Mouse (Mus musculus) ovary, postnatal 10 days (tissue): Measurements from ENCODE around the gene Myo9a.
"Not testable (repeated sequence)": the region's sequence is repeated elsewhere in the genome, so short reads cannot be mapped to it uniquely, and the experiment has no call there.

Source experiments
- DNase-seq: peaks from one replicate; pipeline ENCODE4 v3.0.0; 2022; ENCODE audit warnings: low spot score

The Myo9a gene

DNA sequence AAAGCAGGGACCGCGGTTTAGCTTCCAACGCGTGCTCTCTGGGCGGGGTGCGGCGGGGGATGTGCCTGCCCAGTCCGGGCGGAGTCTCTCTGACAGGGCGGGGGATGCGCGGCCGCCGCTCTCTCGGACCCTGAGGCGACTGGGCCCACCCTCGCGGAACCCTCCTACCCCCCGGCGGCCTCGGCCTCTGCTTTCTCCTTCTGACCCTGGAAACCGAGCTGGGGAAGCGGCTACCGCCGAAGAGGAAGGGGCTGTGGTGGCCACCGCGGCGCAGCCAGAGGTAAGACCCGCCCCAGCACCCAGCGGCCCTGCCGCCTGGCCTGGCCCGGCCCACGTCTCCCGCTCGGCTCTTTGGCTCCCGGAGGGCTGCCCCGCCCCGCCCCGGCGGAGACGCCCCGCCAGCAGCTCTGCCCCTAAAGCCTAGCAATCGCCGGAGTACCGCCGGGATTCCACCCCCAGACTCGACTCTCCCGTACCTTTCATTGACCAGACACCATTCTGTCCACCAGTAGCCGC, 428 bp downstream of the Myo9a start:
- DNase-seq, result peak; percentile 91

DNA sequence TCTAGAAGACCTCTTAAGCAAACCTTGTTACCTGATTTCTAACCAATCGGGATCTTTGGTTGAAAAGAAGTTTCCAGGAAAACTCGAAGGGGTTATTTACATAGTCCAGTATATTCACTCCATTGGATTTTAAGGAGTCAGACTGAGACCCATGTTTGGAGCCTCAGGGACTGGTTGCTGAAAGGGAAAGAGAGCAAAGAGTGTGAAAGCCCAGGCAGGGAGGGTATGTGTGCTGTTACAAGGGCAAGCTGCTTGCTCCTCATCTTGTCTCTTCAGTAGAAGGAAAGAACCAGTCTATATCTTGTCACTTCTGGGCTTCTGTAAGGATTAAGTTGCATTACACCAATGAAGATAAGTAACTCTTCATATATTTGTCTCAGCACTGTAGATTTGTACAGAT, 1.3 kb downstream of the Myo9a start:
- DNase-seq, result no peak

DNA sequence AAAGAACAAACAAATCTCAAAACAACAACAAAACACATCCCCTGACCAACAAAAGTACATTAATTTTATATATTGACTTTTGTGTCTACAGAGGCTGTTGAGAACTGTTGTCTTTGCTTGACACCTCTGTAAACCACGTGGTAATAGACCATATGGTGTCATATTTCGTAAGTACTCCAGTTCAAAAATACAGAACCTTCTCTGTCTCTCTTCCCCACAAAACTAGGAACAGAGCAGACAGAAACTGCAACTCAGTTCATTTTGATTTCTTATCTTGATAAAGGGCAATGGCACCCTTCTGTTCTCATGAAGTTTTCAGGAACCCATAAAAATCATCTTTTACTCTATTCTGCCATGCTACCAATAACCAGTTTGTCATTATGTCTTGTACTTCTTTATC, 4.5 kb downstream of the Myo9a start:
- DNase-seq, result no peak

DNA sequence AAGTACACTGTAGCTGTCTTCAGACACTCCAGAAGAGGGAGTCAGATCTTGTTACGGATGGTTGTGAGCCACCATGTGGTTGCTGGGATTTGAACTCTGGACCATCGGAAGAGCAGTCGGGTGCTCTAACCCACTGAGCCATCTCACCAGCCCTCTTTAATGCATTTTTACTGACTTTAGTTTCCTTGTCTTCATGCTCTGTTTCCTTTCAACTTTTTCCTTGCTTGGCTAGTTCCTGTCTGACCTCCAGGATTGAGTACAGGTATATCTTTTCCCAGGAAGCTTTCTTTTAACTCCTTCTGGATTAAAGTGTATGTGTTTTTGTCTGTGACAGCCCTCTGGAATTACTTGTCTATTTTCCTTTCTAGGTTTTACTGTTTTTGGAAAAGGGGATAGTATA, 6.3 kb downstream of the Myo9a start:
- DNase-seq, result not testable (repeated sequence)

DNA sequence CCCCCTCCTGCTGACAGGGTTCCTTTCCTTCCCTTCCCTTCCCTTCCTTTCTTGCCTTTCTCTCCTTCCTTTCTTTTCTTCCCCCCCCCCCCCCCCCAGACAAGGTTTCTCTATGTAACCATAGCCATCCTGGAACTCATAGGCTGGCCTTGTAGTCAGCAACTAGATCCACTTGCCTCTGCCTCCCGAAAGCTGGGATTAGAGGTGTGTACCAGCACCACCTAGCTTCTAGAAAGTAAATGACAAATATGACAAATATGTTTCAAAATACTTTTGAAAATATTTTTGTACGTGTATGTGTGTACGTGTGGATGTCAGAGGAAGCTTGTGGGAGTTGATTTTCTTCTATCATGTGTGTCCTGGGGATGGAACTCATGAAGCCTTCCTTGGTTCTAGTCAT, 9.8 kb downstream of the Myo9a start:
- DNase-seq, result no peak

GRCm38 (mm10) chr9:59766966-59767461, 16.3 kb downstream of the Myo9a start:
- DNase-seq, result not testable (repeated sequence)

DNA sequence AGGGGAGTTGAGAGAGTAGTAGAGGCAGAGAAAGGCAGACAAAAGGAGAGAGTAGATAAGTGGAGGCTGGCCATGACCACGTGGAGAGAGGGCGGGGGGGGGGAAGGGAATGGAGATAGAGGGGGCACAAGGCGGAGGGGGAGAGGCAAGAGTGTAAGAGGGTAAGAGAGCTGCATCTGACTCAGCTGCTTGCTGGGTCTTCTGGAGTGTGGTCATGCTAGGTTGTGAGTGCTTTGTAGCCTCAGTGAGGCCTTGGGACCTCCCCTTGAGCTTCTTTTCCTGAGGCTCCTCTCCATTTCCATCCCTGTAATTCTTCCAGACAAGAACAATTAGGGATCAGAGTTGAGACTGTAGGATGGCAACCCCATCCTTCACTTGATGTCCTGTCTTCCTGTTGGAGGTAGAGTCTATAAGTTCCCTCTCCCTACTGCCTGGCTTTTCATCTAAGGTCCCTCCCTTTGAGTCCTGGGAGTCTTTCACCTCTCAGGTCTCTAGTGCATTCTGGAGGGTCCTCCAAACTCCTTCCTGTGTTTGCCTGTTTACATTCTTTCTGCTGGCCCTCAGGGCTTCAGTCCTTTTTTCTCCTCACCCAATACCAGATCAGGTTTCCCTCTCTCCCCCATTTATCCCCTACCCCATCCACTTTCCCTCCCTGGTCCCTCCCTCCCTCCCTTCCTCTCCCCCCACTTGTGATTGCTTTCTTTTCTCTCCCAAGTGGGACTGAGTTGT, 55.5 kb downstream of the Myo9a start:
- not testable (repeated sequence) for DNase-seq

- DNase-seq, result no peak
Measured at GRCm38 (mm10) chr9:59884551-59884950, 133.9 kb downstream of the Myo9a start.

- DNase-seq, result no peak
Measured at GRCm38 (mm10) chr9:59903382-59903781, 152.7 kb downstream of the Myo9a start.

DNA sequence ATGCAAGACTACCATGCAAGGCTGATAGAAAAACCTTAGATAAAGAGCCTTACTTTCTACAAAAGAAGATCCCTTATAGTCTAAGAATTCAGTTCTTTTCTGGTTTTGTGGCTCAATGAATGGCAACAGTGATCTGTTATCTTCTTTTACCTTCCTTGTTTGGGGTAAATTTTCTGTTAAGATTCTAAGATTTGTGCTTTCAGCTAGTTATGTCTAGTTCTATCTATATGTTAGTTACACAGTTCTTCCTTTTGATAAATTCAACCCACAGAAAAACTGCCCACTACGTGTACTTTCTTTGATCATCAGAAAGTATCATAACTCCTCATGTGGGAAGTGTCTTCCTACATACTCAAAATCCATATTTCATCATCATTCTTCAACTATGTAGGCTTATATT, 164.1 kb downstream of the Myo9a start:
- no peak for DNase-seq

- no peak for DNase-seq
Measured at GRCm38 (mm10) chr9:59930248-59930647, 179.6 kb downstream of the Myo9a start.

- DNase-seq, result not testable (repeated sequence)
Measured at GRCm38 (mm10) chr9:59935866-59936265, 185.2 kb downstream of the Myo9a start.

DNA sequence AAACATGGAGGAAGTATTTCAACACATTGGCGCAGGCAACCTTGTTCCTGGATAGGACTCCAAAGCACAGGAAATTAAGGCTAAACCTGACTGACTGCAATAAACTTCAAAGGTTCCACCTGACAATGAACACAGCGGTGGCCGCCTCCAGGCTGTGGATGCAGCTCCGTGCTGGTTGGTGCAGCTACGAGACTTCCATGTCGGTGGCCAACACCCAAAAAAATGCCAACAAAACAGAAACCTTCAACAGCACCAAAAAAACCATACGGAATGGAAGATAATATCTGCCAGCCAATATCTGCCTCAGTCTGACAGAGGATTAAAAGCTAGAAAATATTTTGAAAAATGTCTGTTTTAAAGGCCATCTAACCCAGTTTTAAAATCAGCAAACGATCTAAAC, 187.8 kb downstream of the Myo9a start:
- DNase-seq, result no peak

DNA sequence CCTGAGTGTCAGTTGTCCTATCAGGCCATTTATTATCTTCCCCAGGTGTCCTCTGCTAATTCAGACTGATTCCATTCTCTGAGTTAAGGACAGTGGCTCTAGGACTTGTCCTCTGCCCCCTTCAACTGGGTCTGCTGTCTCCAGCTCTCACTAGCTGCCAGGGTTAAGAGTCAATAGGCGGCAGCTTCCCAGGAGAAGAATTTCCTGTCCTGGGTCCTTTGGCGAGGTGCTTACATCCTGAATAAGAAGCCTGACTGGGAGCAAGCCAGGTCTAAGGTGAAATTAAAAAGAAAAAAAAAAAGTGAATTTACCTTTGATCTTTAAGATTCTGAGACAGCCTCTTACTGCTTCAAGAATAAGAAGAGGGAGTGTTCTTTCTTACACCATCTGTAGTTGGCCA, 189.0 kb downstream of the Myo9a start:
- no peak for DNase-seq

DNA sequence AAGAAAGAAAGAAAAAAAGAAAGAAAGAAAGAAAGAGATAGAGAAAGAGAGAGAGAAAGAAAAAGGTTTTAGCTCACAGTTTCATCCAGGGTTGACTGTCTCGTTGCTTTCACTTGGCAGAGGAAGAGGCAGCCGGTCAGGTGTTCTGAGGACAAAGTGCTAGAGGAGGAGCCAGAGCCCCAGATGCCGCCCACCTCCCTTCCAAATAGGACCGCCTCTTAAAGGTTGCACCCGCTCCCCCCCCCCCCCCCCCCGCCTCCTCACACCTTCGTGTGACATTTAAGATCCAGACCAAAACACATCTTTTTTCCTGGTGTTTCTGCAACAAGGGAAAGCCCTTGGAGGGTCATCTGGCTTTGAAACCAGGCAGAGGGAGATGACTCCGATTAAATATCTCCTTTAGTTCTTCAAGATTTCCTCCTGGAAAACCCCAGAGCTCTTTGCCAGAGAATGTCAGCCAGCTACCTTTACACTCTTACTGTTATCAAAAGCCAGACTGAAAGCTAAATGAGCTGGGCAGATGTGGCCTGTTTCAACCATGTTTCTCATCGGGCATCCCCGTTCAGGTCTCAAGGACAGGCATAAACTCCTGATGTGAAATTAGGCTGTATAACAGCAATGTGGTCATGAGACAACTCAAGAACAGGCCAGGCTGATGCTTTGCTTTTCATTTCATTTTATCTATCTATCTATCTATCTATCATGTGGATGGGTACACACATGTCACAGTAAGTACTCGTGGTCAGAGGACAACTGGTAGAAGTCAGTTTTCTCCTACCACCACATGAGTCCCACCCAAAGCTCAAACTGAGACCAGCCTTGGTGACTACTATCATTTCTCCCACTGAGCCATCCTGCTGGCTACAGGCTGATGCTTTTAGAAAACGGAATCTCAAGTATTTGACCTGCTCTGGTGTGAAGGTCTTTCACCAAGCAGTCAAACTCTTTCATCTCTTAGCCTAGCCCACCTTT, 190.5 kb downstream of the Myo9a start:
- DNase-seq, result no peak

- no peak for DNase-seq
Measured at GRCm38 (mm10) chr9:59941885-59942350, 191.2 kb downstream of the Myo9a start.

- no peak for DNase-seq
Measured at GRCm38 (mm10) chr9:59942501-59943085, 191.9 kb downstream of the Myo9a start.

DNA sequence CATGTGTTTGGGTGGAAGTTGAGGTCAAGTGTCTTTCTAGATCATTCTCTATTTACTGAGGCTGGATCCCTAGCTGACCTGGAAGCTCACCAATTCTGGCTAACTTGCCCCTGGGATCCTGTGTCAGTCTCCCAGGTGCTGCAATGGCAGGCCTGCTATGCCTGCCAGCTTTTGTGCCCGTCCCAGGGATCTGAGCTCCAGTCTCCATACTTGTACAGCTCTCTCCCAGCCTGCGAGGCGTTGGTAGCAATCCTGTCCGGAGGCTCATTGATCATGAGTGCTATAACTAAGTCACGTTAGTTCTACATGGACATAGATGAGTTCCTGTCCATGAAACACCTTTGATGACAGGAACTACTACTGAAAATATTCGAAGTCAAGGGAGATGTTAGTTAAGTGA, 193.1 kb downstream of the Myo9a start:
- no peak for DNase-seq

- DNase-seq, result no peak
Measured at GRCm38 (mm10) chr9:59945241-59945640, 194.5 kb downstream of the Myo9a start.

DNA sequence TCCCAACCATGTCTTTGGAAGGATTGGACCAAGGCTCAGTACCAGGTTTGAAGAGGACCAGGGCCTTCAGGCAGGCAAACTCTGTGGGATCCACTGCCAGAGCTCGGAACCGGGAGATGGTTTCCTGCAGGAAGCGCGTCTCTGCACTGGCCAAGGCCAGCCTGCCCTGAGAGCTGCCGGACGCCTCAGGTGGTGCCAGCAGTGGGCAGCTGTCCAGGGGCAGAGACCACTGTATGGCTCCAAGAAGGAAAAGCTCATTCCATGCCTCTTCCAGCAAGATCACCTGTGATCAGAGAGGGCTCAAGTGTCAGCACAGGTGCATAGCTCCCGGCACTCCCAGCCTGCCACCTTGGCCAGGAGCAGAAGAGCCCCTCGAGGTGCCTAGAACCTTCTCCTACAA, 196.6 kb downstream of the Myo9a start:
- no peak for DNase-seq

DNA sequence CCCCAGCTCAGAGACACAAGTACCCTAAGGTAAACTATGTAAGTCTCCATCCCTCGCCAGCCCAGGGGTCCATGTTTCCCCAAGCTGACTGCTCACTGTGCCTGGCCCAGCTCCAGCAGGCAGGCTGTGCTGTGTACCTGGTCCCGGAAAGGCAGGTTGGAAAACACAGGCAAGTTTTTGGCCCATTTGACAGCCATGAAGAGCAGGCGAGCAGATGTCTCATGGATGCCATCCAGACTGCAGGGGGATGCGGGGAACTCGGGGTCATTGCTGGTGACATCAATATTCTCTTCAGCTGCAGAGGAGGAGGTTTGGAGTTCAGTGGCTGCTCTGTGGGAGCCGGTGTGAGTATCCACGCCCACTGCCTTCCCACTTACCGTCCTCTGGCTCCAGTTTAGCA, 197.5 kb downstream of the Myo9a start:
- no peak for DNase-seq

- no peak for DNase-seq
Measured at GRCm38 (mm10) chr9:59948691-59949250, 198.1 kb downstream of the Myo9a start.
